Mouse (Mus musculus) thymus, adult 2 months (tissue): Measurements from ENCODE around the gene Gm12166.

Experiments used
- CTCF ChIP-seq: fragments of 200-500 bp; IDR thresholded peaks from 2 replicates; pipeline ENCODE4 v1.5.1; 2012; ENCODE audit warnings: mild to moderate bottlenecking, control low read depth, low read length, moderate library complexity, borderline replicate concordance; ENCODE audit not compliant: control insufficient read depth, poor library complexity, insufficient read depth; ENCODE audit errors: extremely low read depth
- POLR2A ChIP-seq: fragments of 200-500 bp; IDR thresholded peaks from 2 replicates; pipeline ENCODE4 v1.6.1; 2012; ENCODE audit warnings: mild to moderate bottlenecking, low read length, control low read depth, moderate library complexity; ENCODE audit not compliant: control insufficient read depth, poor library complexity, insufficient read depth; ENCODE audit errors: extremely low read depth

- TF ChIP-seq CTCF (no peak), POLR2A (no peak)
These were observed 40.0 kb upstream of the Gm12166 start for GRCm38 (mm10) chr11:46092121-46092520.
